Mouse (Mus musculus): ENCODE results near the gene Ssr3. TPM values are rescaled to one million over a fixed set of nuclear protein-coding genes. Genes with fewer than 3 reads are reported as not detected.
A peak's percentile ranks its signal among the peaks of the same experiment; 100 is the strongest.
"Not testable (repeated sequence)": the region's sequence is repeated elsewhere in the genome, so short reads cannot be mapped to it uniquely, and the experiment has no call there.

Ssr3 gene
- total and polyA plus RNA-seq, 3 experiments = 105 to 131 (median 125) TPM

DNA sequence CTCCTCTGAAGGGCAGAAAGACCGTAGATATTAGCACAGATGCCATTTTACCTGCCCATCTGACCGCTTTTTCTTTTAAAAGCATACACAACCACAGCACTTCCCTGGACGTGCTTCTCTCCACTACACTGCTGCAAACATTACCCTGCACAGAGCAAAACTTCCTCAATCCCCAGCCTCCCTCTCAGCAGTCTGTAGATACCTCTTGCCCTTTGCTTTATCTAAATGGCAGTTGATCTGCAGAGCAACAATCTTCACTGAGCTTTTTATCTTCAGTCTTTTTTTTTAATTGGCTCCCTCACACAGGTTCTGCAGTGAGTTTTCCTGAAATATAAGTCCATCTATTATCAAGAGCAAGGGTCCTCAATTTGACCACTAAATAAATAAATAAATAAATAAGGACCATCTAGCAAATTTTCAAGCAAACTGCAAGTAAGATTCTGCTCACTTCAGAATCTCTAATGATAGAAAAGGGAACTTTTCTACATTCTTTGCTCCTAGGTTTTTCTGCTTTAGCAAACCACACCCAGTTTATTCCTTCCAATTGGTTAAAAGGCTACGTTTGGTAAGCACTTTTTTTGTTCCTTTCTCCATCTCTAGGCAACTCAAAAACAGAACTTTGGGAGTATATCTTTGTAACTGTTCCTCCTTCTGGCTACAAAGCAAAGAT, 4.5 kb upstream of the Ssr3 start (continued):
- peak; percentile 95 for TF ChIP-seq RCOR1 (IDR thresholded peaks at IDR 0.05; ENCODE audit: low read depth, low read length)
- no peak for TF ChIP-seq POLR2AphosphoS5 (IDR thresholded peaks at IDR 0.05; ENCODE audit: borderline replicate concordance, low read depth, low read length)
- peak; percentile 94 to 95 for TF ChIP-seq EP300 (IDR thresholded peaks at IDR 0.05; ENCODE audit: low read depth in 1 of 2, low read length in 2 of 2)

- H3K27me3 ChIP-seq (ENCODE audit: control insufficient read depth in 1 of 2, insufficient read depth in 2 of 2, low read length in 2 of 2); H3K4me3 ChIP-seq (ENCODE audit: control insufficient read depth in 1 of 2, insufficient read depth in 1 of 2, low read depth in 2 of 2, low read length in 2 of 2); H3K9me3 ChIP-seq (replicated peaks; ENCODE audit: insufficient read depth, low read length); H3K9ac ChIP-seq (ENCODE audit: control insufficient read depth, low read depth, low read length, poor library complexity, severe bottlenecking): not testable (repeated sequence)
- Histone ChIP-seq H3K79me2 (ENCODE audit: control insufficient read depth, insufficient read depth, low read length, poor library complexity) (peaks cover 17% of the 10 kb centered on the region), H3K36me3 (ENCODE audit: control insufficient read depth in 1 of 2, insufficient read depth in 2 of 2, low read length in 2 of 2) (peaks cover 9 to 21% of the 10 kb centered on the region in 2 experiments), H3K27ac (ENCODE audit: control insufficient read depth, low read depth, low read length) (peak overlapping the region; percentile 5; the same call in 1 of the 2 replicates), H3K4me1 (ENCODE audit: control insufficient read depth in 1 of 2, insufficient read depth in 2 of 2, low read length in 2 of 2) (peaks cover 10 to 17% of the 10 kb centered on the region in 2 experiments)
- DNase-seq (ENCODE audit: low read depth, low spot score) = peak; percentile 61
Observed at GRCm38 (mm10) chr3:65395111-65395510, 2.7 kb upstream of the Ssr3 start.

- 0 out of 2 replicates have a peak, but pooled peaks have one; percentile 50 for TF ChIP-seq CHD1 (IDR thresholded peaks at IDR 0.05; ENCODE audit: low read depth, low read length)
- no peak for TF ChIP-seq UBTF (IDR thresholded peaks at IDR 0.05; ENCODE audit: borderline replicate concordance, insufficient read depth, low read depth, low read length)
- TF ChIP-seq MAX (IDR thresholded peaks at IDR 0.05; ENCODE audit: low read length) = peak; percentile 30; the same call in 1 of the 2 replicates
- 0 out of 2 replicates have a peak, but pooled peaks have one; percentile 53 for TF ChIP-seq SIN3A (IDR thresholded peaks at IDR 0.05; ENCODE audit: low read length)
- TF ChIP-seq HCFC1 (IDR thresholded peaks at IDR 0.05; ENCODE audit: low read depth, low read length) = 0 out of 2 replicates have a peak, but pooled peaks have one; percentile 12
- TF ChIP-seq EP300 (IDR thresholded peaks at IDR 0.05; ENCODE audit: low read depth in 1 of 2, low read length in 2 of 2) = no peak
- peak in 1 of 3 experiments; percentile 2; a peak in 1 of 6 replicates for TF ChIP-seq CTCF (IDR thresholded peaks at IDR 0.05 in 2 of 3, conservative IDR thresholded peaks at IDR 0.05 in 1 of 3; ENCODE audit: control insufficient read depth in 1 of 3, insufficient read depth in 1 of 3, low read depth in 2 of 3, low read length in 3 of 3, poor library complexity in 1 of 3, severe bottlenecking in 1 of 3)
- TF ChIP-seq SMC3 (IDR thresholded peaks at IDR 0.05; ENCODE audit: low read depth, low read length) = peak; percentile 16; the same call in 1 of the 2 replicates
- DNase-seq (ENCODE audit: low read depth, low spot score) = peak; percentile 57
- peaks cover 30% of the 10 kb centered on the region for H3K79me2 ChIP-seq (ENCODE audit: control insufficient read depth, insufficient read depth, low read length, poor library complexity)
Observed at GRCm38 (mm10) chr3:65391784-65392420, 521 bp downstream of the Ssr3 start.

More at GRCm38 (mm10) chr3:65391784-65392420, 521 bp downstream of the Ssr3 start:
- Histone ChIP-seq H3K36me3 (ENCODE audit: control insufficient read depth in 1 of 2, insufficient read depth in 2 of 2, low read length in 2 of 2) (peaks cover 28 to 36% of the 10 kb centered on the region in 2 experiments), H3K27ac (ENCODE audit: control insufficient read depth, low read depth, low read length) (peak overlapping the region; percentile 37), H3K4me1 (ENCODE audit: control insufficient read depth in 1 of 2, insufficient read depth in 2 of 2, low read length in 2 of 2) (peaks cover 10 to 13% of the 10 kb centered on the region in 2 experiments), H3K9ac (ENCODE audit: control insufficient read depth, low read depth, low read length, poor library complexity, severe bottlenecking) (peak overlapping the region; percentile 95), H3K9me3 (replicated peaks; ENCODE audit: insufficient read depth, low read length) (no peaks in the 10 kb centered on the region), H3K27me3 (ENCODE audit: control insufficient read depth in 1 of 2, insufficient read depth in 2 of 2, low read length in 2 of 2) (no peaks in the 10 kb centered on the region), H3K4me3 (ENCODE audit: control insufficient read depth in 1 of 2, insufficient read depth in 1 of 2, low read depth in 2 of 2, low read length in 2 of 2) (peak overlapping the region; percentile 97 to 100)
